ENCODE assay signal across 16 mouse cellular contexts in the genomic region with DNA sequence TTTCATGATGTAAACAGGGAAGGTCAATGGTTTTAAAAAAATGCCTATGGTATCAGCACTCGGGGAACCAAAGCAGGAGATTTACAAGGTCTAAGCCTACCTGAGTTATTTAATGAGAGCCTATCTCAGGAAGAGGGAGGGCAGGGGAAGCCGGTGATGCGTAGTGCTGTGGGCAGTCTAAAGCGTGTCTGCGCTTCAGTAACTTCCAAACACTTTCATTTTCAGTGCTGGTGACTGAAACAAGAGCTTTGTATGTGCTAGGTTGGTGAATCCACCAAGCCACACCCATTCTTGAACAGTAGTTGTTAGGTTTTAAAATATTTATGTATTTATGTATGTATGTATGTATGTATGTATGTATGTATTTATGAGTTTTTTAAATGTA. TPM values are rescaled to one million over a fixed set of nuclear protein-coding genes. Genes with fewer than 3 reads are reported as not detected.
DNase-seq lines count a peak whose midpoint lies in the region; ATAC-seq and TF ChIP-seq lines count a peak whose summit lies in the region.
"Had no signal": no experiment of that assay in that cellular context is flagged by ENCODE, and none has a peak within 500 bp of the region (broad histone marks: within the 10 kb centered on the region; RNA-seq: fewer than 3 reads in every experiment).

No protein-coding gene starts in this region.

- no peaks in the 10 kb centered on the region for H3K4me1 ChIP-seq in embryonic facial prominence, embryonic 13.5 days
- no peaks in the 10 kb centered on the region for H3K4me1 ChIP-seq in embryonic facial prominence, embryonic 10.5 days
- H3K4me1 ChIP-seq in kidney, embryonic 15.5 days = peaks cover 14% of the 10 kb centered on the region
- peaks cover 8% of the 10 kb centered on the region; the same call in 1 of the 2 replicates for H3K4me1 ChIP-seq in spleen, adult 2 months (ENCODE audit: control insufficient read depth, insufficient read depth, insufficient read length)
- H3K4me1 ChIP-seq: embryonic facial prominence, embryonic 12.5 days; forebrain, embryonic 13.5 days; neural tube, embryonic 13.5 days had no signal

- no peaks in the 10 kb centered on the region for H3K9me3 ChIP-seq in embryonic facial prominence, embryonic 13.5 days
- no peaks in the 10 kb centered on the region for H3K9me3 ChIP-seq in embryonic facial prominence, embryonic 10.5 days
- no peaks in the 10 kb centered on the region for H3K9me3 ChIP-seq in kidney, embryonic 15.5 days (replicated peaks)
- H3K9me3 ChIP-seq: embryonic facial prominence, embryonic 12.5 days; forebrain, embryonic 13.5 days; neural tube, embryonic 13.5 days had no signal

- ATAC-seq in embryonic facial prominence, embryonic 13.5 days (ENCODE audit: insufficient number of reproducible peaks, insufficient read depth, low FRiP score, low TSS enrichment, low read depth) = no peak
- ATAC-seq in kidney, embryonic 15.5 days (replicated peaks; ENCODE audit: low FRiP score) = peak; percentile 88
- ATAC-seq: forebrain, embryonic 13.5 days; hindbrain, postnatal 0 days; midbrain, embryonic 16.5 days had no signal

- DNase-seq in embryonic facial prominence, embryonic 10.5 days (ENCODE audit: low spot score) = no peak
- DNase-seq in kidney, postnatal 25 days = no peak
- peak; percentile 40 to 41 for DNase-seq in spleen, adult 2 months (ENCODE audit: low read depth in 1 of 2, low spot score in 2 of 2)
- no peak for DNase-seq in spleen, postnatal 4 days (ENCODE audit: low spot score in 2 of 2)
- no peak for DNase-seq in left cerebral cortex, postnatal 14 days (ENCODE audit: low spot score in 2 of 2)
- DNase-seq in frontal cortex, adult 2 months (ENCODE audit: extremely low spot score in 1 of 2, low spot score in 1 of 2) = no peak
- DNase-seq: cerebellum, adult 9-11 months; left cerebral cortex, postnatal 4 days; thymus, adult 18-20 months had no signal

- no peak for TF ChIP-seq POLR2A in spleen, adult 2 months (IDR thresholded peaks at IDR 0.05; ENCODE audit: low read depth, low read length)

- no peak overlapping the region for H3K4me2 ChIP-seq in embryonic facial prominence, embryonic 13.5 days
- peak overlapping the region; percentile 58 for H3K4me2 ChIP-seq in kidney, embryonic 15.5 days
- H3K4me2 ChIP-seq: embryonic facial prominence, embryonic 12.5 days; forebrain, embryonic 13.5 days; neural tube, embryonic 13.5 days had no signal

- H3K4me3 ChIP-seq in embryonic facial prominence, embryonic 13.5 days = no peak overlapping the region
- H3K4me3 ChIP-seq in embryonic facial prominence, embryonic 10.5 days = no peak overlapping the region
- H3K4me3 ChIP-seq in kidney, embryonic 15.5 days (replicated peaks) = peak overlapping the region; percentile 29
- H3K4me3 ChIP-seq in spleen, adult 2 months (ENCODE audit: extremely low read depth, insufficient read depth, insufficient read length) = no peak overlapping the region
- H3K4me3 ChIP-seq: embryonic facial prominence, embryonic 12.5 days; forebrain, embryonic 13.5 days; neural tube, embryonic 13.5 days had no signal

- 84% methylated on average over 5 of the region's 5 CpGs for WGBS in embryonic facial prominence, embryonic 13.5 days
- 83% methylated on average over 5 of the region's 5 CpGs for WGBS in embryonic facial prominence, embryonic 10.5 days
- WGBS in kidney, embryonic 15.5 days = 47% methylated on average over 5 of the region's 5 CpGs
- WGBS in spleen, adult 2 months = 19% methylated on average over 5 of the region's 5 CpGs

- H3K27me3 ChIP-seq in embryonic facial prominence, embryonic 13.5 days = 0 out of 2 replicates have a peak, but pooled peaks cover 4% of the 10 kb centered on the region
- peaks cover 16% of the 10 kb centered on the region for H3K27me3 ChIP-seq in embryonic facial prominence, embryonic 10.5 days (replicated peaks; ENCODE audit: low read depth, poor library complexity, severe bottlenecking)
- H3K27me3 ChIP-seq in kidney, embryonic 15.5 days = no peaks in the 10 kb centered on the region
- H3K27me3 ChIP-seq in spleen, adult 2 months (ENCODE audit: control insufficient read depth, insufficient read depth, low read length) = no peaks in the 10 kb centered on the region
- H3K27me3 ChIP-seq: embryonic facial prominence, embryonic 12.5 days had no signal

- no peak overlapping the region for H3K27ac ChIP-seq in embryonic facial prominence, embryonic 13.5 days
- no peak overlapping the region for H3K27ac ChIP-seq in embryonic facial prominence, embryonic 10.5 days (replicated peaks)
- H3K27ac ChIP-seq in kidney, embryonic 15.5 days = peak overlapping the region; percentile 64; the same call in 1 of the 2 replicates
- H3K27ac ChIP-seq in spleen, adult 2 months (ENCODE audit: insufficient read depth, low read length) = 0 out of 2 replicates have a peak overlapping the region, but pooled peaks have one; percentile 24
- H3K27ac ChIP-seq: embryonic facial prominence, embryonic 12.5 days; forebrain, embryonic 13.5 days; hindbrain, postnatal 0 days; neural tube, embryonic 13.5 days had no signal

- intact Hi-C loops in left cerebral cortex, postnatal 14 days (cut with DNase I) = loop anchor here (10.0 kb wide), 1 partner anchor 819 kb away; no protein-coding TSS in a partner anchor

- TF ChIP-seq CTCF in spleen, adult 2 months (IDR thresholded peaks at IDR 0.05; ENCODE audit: extremely low read depth, insufficient read depth, insufficient read length, insufficient replicate concordance) = no peak

- H3K9ac ChIP-seq in embryonic facial prominence, embryonic 13.5 days = 0 out of 2 replicates have a peak overlapping the region, but pooled peaks have one; percentile 22
- H3K9ac ChIP-seq in kidney, embryonic 15.5 days = no peak overlapping the region; the same call in 1 of the 2 replicates
- H3K9ac ChIP-seq: embryonic facial prominence, embryonic 12.5 days; forebrain, embryonic 13.5 days; neural tube, embryonic 13.5 days had no signal

- no peaks in the 10 kb centered on the region for H3K36me3 ChIP-seq in embryonic facial prominence, embryonic 13.5 days
- no peaks in the 10 kb centered on the region for H3K36me3 ChIP-seq in embryonic facial prominence, embryonic 10.5 days (replicated peaks)
- H3K36me3 ChIP-seq in kidney, embryonic 15.5 days = no peaks in the 10 kb centered on the region
- H3K36me3 ChIP-seq in spleen, adult 2 months (ENCODE audit: control insufficient read depth, insufficient read depth, low read length) = no peaks in the 10 kb centered on the region
- H3K36me3 ChIP-seq: embryonic facial prominence, embryonic 12.5 days; neural tube, embryonic 13.5 days had no signal

RNA-seq across cellular contexts. Expression of a gene that starts 12.8 kb away (rescaled TPM):
- 23.0 and 23.4 TPM in 2 replicates for polyA plus RNA-seq in embryonic facial prominence, embryonic 13.5 days (2015; fragmentation: Nextera tagmentation; extraction: Ambion mirVana)
- 32.2 and 33.3 TPM in 2 replicates for polyA plus RNA-seq in embryonic facial prominence, embryonic 10.5 days (2016; fragmentation: Nextera tagmentation; extraction: Ambion mirVana)
- 21.2 and 25.0 TPM in 2 replicates for polyA plus RNA-seq in kidney, embryonic 15.5 days (2015; fragmentation: Nextera tagmentation; extraction: Ambion mirVana)
- 0.96 and 1.1 TPM in 2 replicates for polyA plus RNA-seq in spleen, adult 2 months (2012; rRNA removed)
- total RNA-seq in left cerebral cortex, postnatal 14 days (2021) = under 1 TPM; 0.70 to 0.91 TPM
- polyA plus RNA-seq in frontal cortex, adult 2 months (2012; rRNA removed) = 0.28 and 0.67 TPM in 2 replicates

Comparison
In these comparisons a context has a peak if more than half of its experiments do, and no peak if none do; other contexts are left out.
1. DNase-seq: peak in spleen, adult 2 months (2 of 2); none in embryonic facial prominence, embryonic 10.5 days (single experiment), kidney, postnatal 25 days (0 of 2), spleen, postnatal 4 days (0 of 2), left cerebral cortex, postnatal 14 days (0 of 2) and frontal cortex, adult 2 months (0 of 2).
2. H3K27ac ChIP-seq: peak in kidney, embryonic 15.5 days (single experiment) and spleen, adult 2 months (single experiment); none in embryonic facial prominence, embryonic 13.5 days (single experiment) and embryonic facial prominence, embryonic 10.5 days (single experiment).
3. RNA of a gene that starts 12.8 kb away (polyA plus RNA-seq): 32.2 to 33.3 TPM in embryonic facial prominence, embryonic 10.5 days, 21.2 to 25.0 TPM in kidney, embryonic 15.5 days and 23.0 to 23.4 TPM in embryonic facial prominence, embryonic 13.5 days; 0.96 to 1.1 TPM in spleen, adult 2 months and 0.28 to 0.67 TPM in frontal cortex, adult 2 months; every median in the first group is over 10 times any median in the second.